Mouse (Mus musculus) megakaryocyte-erythroid progenitor cell, adult 5-6 weeks (primary cell): ENCODE data around the gene Atg4d. TPM values are rescaled to one million over a fixed set of nuclear protein-coding genes. Genes with fewer than 3 reads are reported as not detected.
A peak's percentile ranks its signal among the peaks of the same experiment; 100 is the strongest.
"Not testable (repeated sequence)": the region's sequence is repeated elsewhere in the genome, so short reads cannot be mapped to it uniquely, and the experiment has no call there.

Source experiments
- ATAC-seq: replicated peaks from 2 replicates; pipeline ENCODE4 v1.8.0; 2016; ENCODE audit warnings: mild to moderate bottlenecking, inconsistent platforms; ENCODE audit not compliant: severe bottlenecking, poor library complexity, low FRiP score, low TSS enrichment
- total RNA-seq, 2 experiments: library from RNA; stranded (forward) in 1 of 2; stranded (reverse) in 1 of 2; fragments of 200-1000, 215-1000 nt in 1 of 2; fragments of >200 nt in 1 of 2; fragmentation: Nextera tagmentation in 1 of 2; gene quantifications; 2 replicates each; pipeline ENCODE4 v1.2.3; 2014 to 2017

Atg4d gene
- total RNA-seq, 2 experiments from 2014 or later: 8.9 to 25.7 TPM

DNA sequence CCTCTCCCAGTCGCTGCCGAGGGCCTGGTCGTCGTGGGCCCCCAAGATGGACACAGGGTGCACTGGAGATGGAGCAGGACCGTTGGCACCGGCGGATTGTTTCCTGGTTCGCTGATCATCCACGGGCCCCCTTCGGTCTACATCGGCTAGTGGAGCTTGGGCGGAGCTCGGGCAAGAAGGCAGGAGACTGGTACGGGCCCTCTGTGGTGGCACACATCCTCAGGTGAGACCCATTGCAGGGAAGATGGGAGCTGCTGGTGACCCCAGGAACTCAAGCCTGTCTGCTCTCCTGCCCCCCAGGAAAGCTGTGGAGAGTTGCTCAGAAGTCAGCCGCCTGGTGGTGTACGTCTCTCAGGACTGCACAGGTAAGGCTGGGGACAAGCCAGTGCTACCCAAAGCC lies 3.2 kb downstream of the Atg4d start:
- no peak for ATAC-seq

DNA sequence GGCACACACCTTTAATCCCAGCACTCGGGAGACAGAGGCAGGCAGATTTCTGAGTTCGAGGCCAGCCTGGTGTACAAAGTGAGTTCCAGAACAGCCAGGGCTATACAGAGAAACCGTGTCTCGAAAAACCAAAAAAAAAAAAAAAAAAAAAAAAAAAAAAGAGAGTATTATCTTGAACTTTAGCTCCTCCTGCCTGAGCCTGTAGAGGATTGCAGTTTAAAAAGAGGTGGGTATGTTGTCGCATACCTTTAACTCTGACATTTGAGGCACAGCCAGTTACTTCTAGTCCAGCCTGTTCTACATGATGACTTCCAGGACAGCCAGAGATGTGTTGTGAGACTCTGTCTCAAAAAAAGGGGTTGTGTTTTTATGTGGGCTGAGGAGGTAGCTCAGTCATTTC lies 4.5 kb downstream of the Atg4d start:
- not testable (repeated sequence) for ATAC-seq

DNA sequence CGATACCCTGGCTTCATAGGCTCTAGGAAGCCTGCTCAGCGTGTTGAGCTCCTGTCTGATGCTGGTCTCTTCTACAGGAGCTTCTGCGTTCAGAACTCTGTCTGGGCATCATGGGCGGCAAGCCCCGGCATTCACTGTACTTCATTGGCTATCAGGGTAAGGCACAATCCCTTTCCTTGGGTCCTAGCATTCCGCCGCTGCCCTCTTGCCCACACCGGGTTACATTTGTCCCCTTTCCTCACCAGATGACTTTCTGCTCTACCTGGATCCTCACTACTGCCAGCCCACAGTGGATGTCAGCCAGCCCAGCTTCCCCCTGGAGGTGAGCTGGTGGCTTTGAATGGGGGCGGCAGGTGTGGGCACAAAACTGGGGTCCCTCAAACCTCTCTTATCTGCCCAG lies 7.3 kb downstream of the Atg4d start:
- ATAC-seq: no peak

DNA sequence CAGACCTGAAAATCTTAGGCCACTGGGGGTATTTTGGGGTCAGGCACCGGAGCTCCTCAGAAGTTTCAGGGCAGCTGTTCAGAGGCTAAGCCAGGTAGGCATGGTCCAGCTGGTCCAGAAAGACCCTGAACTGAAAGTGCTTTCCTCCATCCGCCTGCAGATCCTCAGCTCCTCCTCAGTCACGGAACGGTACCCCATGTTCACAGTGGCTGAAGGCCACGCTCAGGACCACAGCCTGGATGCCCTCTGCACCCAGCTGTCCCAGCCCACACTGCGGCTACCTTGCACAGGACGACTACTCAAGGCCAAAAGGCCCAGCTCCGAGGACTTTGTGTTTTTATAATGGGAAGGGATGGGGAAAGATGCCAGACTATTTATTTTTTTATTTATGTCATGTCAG lies 8.0 kb downstream of the Atg4d start:
- ATAC-seq: no peak

DNA sequence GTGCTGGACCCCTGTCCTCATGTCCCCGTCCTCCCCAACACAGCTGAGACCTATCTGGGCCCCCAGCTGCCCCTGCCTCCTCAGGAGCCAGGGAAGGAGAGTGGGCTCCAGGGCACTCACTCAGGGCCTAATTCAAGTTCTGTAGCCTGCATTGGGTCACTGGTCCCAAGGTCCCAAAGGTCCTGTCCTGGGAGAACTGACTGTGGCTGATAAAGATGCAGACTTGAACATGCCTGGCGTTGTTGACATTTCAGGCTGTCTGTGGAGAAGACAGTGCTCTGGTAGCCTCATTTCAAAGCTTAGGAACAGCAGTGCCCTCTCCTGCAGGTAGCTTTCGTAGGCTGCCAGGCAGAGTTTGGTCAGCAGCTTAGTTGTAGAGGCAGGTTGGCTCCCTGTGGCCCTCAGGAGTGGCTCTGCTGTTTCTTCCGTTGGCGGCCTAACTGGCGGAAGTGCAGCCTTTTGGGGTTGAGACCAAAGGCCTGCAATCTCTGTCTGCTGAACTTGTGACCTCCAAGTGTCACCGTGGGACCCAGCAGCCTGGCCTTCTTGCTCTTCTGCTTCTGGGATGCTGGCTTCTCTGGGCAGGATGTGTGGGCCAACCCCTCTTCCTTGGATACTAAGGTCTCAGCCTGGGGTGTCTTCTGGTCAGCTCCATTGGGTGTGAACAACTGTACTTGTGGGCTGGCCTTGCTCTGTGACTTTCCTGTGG lies 8.6 kb downstream of the Atg4d start:
- ATAC-seq: no peak

DNA sequence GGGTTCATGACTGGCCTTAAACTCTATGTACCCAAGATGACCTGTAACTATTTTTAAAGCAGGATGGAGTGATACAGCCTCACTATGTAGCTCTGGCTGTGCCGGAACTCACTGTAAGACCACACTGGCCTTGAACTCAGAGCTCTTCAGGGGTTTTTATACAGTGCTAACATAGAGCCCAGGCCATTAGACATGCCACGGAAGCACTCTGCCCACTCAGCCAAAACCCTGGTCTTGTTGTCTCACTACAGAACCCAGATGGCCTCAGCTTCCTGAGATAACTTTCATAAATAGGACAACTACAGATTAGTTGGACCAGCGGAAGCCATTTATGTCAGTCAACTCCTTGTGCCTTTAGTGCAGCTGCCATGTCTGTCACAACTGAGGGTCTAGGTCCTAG lies 9.2 kb downstream of the Atg4d start:
- ATAC-seq: no peak

DNA sequence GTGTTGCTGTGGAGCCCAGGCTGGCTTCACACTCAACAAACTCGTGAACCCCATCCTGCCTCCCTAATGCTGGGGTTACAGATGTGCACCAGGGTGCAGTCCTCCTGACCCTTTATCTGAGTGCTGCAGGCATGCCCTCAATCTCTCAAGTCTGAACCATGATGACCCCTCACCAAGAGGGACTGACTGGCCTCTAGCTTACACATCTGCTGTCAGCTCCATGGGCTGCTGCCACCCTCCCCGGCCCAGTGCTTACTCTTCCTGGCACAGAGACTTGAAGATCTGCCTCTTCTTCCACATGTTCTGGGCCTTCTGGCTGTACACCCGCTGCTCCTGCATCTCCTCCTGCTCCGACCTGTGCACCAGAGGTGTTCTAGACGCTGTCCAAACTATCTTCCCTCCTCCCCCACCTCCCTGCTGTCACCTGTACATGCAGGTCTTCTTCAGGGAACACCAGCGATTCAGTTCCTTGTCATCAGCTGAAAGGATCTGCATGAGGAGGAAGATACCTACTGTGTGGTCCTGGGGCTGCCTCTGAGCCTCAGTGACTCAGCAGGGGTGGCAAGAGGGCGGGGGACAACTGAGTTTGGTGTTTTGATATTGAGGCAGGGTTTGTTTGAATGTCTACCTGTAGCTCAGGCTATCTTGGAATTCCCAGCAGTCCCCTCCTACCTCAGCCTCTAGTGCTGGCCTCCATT lies 10.1 kb downstream of the Atg4d start:
- ATAC-seq: peak; percentile 35; the same call in 1 of the 2 replicates

DNA sequence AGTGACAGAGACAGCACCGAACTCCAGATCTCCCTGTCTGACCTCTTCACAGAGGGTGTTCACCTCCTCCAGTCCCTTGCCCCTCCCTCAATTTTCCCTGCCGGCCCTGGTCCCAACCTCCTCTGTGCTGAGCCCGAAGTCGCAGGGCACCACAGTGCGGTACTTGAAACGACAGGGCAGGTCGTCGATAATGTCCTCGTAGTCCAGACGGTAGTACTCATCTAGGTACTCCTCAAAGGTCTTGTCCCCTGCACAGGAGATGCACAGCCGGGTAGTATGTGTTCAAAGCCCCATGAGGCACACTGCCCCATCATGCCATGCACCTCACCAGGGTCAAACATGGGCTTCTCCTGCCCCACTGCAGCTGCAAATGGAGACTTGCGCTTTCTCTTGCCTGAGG lies 10.6 kb downstream of the Atg4d start:
- ATAC-seq: no peak

DNA sequence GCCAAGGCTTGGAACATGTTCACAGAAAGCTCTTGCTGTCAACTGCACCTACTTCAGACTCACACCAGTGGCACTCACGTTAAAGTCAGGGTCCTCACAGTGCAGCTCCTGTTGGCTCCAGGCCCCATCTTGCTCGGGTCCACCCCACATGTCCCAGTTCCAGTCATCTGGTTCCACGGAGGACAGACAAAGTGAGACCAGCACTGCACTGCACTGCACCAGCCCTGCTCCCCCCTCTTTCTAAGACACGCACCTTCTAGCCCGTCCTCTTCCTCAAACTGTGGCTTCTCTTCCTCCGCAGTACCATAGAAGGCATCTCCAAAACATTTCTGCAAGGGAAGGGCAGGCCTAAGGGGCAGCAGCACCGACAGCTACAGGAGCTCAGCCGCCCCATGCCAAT lies 11.2 kb downstream of the Atg4d start:
- ATAC-seq: no peak

DNA sequence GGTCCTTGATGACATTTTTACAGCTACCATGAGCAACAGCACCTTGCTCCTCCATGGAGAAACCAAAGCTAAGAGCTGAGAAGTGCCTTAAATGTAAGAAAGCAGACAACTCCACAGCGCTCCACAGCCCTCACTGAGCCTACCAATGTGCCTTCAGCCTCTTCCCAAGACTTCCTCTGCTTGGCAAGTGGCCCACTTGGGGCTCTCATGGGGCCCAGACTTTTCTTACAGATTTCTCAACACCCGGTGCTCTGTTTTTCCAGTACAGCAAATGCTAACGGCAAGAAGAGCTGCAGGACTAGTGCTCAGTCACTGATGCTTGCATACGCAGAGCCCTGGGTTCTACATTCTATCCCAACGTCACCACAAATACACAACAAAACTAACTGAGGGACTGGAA lies 12.7 kb downstream of the Atg4d start:
- ATAC-seq: no peak

DNA sequence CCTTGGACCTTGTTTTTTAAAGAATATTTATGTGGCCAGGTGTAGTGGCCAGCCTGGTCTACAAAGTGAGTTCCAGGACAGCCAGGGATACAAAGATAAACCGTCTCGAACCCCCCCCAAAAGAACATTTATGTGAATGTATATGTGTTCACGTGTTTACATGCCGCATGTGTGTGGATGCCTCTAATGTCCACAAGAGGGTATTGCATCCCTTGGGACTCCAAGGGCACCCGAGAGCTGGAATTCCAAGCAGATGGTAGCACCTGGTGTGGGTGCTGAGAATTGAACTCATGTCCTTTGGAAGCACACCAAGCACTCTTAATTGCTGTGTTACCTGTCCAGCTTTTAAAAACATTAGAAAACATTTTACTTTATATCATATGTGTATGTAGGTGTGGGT lies 18.5 kb downstream of the Atg4d start:
- ATAC-seq: no peak

DNA sequence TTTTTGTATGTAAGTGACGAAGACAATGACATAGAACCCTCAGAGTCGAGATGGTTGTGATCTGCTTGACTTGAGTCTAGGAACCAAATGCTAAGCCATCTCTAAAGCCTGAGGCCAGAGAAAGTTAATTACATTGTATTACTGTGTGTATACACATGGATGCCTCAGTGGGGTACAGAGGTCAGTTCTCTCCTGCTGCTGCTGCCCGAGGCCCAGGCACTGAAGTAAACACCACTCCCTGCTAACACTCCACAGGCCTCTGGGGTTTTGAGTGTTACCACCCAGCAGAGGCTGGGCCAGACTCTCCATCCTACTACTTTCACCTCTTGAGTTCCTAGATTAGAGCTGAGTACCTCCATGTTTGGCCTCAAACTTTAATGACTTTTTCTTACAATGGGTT lies 18.9 kb downstream of the Atg4d start:
- ATAC-seq: no peak

DNA sequence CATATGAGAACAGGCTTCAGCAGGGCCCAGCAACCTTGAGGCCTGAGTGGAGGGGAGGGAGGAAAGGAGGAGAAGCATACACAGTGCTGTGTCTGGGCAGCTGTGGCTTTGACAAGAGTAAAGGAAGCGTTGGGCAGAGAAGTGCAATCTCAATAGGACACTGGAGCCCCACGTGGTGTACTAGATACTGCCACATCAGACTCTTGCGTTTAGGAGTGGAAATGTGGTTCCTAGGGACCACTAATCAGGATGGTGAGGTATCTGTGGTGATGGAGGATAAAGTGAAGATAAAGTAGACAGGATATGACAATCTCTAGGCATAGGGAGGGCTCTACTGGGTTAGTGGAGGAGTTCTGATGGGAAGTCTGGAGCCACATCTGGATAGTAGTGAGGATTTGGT lies 21.7 kb downstream of the Atg4d start:
- peak; percentile 14; the same call in 1 of the 2 replicates for ATAC-seq

DNA sequence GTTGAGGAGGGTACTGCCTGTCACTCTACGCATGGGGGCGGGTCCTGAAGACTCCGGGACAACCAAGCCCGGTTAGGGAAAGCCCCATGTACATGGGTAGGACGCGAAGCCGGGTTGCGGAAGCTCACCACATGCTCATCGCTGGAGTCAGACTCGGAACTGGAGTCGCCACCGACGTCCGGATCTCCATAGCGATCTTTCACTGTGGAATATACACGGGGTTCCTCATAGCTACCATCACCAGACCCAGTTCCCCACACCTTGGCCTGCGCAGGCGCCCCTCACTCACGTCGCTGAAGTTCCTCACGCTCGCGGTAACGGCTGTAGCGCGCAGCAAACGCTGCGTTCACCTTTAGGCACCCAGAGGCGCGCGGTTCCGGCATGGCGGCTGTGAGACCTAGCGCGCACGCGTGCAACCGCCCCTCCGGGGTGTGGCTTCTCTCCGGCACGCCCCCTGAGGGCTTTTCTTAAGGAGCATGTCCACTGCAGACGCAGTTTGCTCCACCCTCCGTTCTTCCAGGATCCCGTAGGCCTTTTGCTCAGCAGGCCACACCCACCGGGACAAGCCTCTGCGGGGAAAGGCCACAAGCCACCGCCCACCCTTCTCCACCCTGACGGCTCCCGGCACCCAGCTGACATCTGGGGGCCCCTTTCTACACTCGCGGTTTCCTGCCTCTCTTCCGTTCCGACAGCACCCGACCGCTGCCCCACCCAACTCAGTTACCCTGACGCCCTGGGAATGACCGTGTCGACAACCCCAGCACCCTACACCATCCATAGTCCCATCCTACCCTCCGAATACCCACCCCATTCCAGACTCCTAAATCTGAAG lies 22.7 kb downstream of the Atg4d start, which contains the start of gene Kri1:
Gene Kri1 (minus strand): TSS at position 399 of the 832 bp plus-strand sequence.
- peak; percentile 75 for ATAC-seq

DNA sequence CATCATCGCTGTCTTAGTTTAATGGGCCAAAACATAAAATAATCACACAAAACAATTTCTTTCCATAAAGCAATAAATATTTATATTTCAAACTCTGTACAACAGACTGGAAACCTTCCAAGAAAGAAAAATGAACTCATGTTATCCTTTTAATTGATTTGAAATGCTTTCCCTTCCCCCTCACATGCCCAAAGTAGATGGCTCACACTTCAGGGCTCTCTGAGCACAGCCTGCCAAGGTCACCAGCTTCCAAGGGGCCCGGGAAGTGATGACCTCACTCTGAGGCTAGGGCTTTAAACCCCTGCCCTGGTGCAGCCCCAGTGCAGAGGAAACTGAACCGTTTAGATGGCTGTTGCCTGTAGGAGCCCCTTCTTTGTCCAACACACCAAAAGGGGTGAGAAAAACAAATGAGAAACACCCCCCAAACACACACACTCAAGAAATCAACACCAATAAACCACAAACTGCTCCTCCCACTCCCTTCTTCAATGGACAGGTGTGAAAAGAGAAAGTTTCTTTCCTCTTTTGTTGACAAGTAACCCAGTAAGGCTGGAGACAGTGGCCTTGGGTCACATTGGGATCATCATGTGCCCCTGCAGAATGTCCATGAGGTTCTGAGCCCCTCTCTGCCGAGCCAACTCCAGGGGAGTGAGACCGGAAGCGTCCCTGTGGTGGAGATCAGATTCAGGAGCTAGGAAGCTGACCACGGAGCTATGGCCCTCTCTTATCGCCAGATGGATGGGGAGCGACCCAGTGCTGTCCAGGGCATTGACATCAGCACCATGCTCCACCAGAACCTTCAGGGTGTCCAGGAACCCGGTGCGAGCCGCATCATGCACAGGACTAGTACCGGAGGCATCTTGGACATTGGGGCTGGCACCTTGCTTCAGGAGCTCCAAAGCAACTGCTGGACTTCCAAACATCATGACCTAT lies 23.6 kb downstream of the Atg4d start:
- no peak for ATAC-seq

DNA sequence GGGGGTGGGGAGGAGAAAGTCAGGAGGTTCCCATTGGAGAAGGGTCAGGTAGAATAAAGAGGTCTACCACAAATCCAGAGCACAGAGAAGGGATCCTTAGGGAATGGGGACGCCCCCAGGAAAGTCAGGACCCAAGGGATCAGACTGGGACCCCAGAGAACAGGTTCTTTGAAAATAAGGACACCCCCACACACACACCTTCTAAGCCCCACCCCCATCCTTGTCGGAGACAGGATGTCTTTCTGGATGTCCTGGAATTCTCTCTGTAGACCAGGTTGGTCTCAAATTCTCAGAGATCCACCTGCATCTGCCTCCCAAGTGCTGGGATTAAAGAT lies 24.2 kb downstream of the Atg4d start:
- ATAC-seq: no peak

DNA sequence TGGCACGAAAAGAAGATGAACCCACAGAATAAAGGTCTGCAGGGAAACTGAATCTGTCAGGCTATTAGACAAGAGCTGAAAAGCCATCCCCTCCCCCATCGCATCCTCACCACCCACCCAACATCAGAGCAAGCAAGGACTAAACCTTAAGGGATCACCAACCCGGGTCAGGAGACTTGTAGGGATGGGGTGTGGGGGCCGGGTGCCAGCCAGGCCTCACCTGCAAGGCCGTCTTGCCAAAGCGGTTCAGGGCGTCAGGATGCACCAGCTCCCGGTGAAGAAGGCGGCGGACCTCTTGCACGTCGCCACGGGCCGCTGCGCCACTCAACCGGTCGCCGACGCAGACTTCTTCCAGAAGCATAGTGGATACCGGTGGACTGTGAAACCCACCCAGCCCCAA lies 25.5 kb downstream of the Atg4d start:
- ATAC-seq: peak; percentile 2; the same call in 1 of the 2 replicates

DNA sequence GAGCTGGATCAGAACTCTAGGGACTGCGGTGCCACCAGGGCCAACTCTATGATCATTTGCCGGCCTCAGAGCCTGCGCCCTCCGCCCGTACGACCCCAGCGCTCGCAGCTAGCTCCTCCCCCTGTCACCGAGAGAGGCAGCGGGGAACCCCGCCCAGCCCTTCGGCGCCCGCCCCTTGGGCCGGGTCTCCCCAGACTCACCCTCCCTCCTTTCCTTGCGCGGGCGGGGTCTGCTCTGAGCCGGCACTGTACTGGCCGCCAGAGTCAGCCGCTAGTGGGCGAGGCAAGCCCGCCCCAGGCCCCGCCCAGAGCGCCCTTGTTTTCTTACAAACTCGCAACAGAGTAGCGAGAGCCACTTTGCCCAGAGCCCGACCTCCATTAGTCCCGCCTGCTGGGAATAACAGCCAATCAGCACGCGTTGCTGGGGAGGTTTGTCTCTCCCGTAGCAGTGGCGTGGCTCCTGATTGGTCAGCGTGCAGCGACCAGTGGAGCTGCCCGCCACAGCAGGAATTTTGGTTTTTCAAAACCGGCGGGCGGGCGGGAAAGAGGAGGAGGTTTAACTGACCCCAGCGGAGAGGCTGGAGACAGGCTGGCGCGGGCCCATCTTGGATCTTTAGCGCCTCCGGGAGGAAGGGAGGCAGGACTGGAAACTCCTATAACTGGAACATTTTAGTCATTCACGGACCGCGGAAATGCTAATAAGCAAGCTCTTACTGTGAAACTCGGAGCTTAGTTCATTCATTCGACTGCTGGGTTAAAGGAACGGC lies 26.1 kb downstream of the Atg4d start, which contains the start of gene Cdkn2d:
Gene Cdkn2d (minus strand): TSS at position 386 of the 766 bp plus-strand sequence.
- ATAC-seq: peak; percentile 86

DNA sequence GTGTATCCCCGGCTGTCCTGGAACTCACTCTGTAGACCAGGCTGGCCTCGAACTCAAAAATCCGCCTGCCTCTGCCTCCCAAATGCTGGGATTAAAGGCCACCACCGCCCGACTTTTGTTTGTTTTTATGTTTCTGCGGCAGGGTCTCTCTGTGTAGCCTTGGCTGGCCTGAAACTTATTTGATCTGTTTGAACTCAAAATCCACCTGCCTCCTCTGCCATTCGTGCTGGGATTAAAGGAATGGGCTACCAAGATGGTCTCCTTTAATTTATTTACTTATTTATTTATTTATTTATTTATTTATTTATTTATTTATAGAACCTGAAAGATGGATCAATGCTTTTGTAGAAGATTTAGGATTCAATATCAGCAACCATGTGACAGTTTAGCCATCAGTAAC lies 26.8 kb downstream of the Atg4d start:
- ATAC-seq: not testable (repeated sequence)
